Mouse (Mus musculus) heart, embryonic 11.5 days (tissue): ENCODE measurements around the gene Arih2. TPM values are rescaled to one million over a fixed set of nuclear protein-coding genes. Genes with fewer than 3 reads are reported as not detected.
A peak's percentile ranks its signal among the peaks of the same experiment; 100 is the strongest.
"Not testable (repeated sequence)": the region's sequence is repeated elsewhere in the genome, so short reads cannot be mapped to it uniquely, and the experiment has no call there.

Source experiments
- ATAC-seq: fragments of 200-750 bp; cut with Nextera tagmentation; replicated peaks from 2 replicates; pipeline ENCODE4 v1.8.0; 2017; ENCODE audit warnings: moderate library complexity; ENCODE audit not compliant: insufficient number of reproducible peaks, low FRiP score, low TSS enrichment
- H3K27ac ChIP-seq: fragments of 300-500 bp; sonication (generic); 2 replicates; pipeline ENCODE4 v1.5.1; 2014; ENCODE audit warnings: mild to moderate bottlenecking, low read depth, low read length
- H3K27me3 ChIP-seq: fragments of 300-500 bp; sonication (generic); 2 replicates; pipeline ENCODE4 v1.6.1; 2014; ENCODE audit warnings: mild to moderate bottlenecking, low read length, mixed read lengths; ENCODE audit not compliant: control insufficient read depth, insufficient read depth
- H3K36me3 ChIP-seq: fragments of 300-500 bp; sonication (generic); 2 replicates; pipeline ENCODE4 v1.6.1; 2014; ENCODE audit warnings: mild to moderate bottlenecking, low read length, moderate library complexity, mixed read lengths; ENCODE audit not compliant: control insufficient read depth, insufficient read depth
- H3K4me1 ChIP-seq: fragments of 300-500 bp; sonication (generic); 2 replicates; pipeline ENCODE4 v1.6.1; 2014; ENCODE audit warnings: low read length; ENCODE audit not compliant: control insufficient read depth, insufficient read depth
- H3K4me2 ChIP-seq: fragments of 300-500 bp; sonication (generic); 2 replicates; pipeline ENCODE4 v1.6.1; 2014; ENCODE audit warnings: mild to moderate bottlenecking, moderate library complexity
- H3K4me3 ChIP-seq: fragments of 300-500 bp; sonication (generic); 2 replicates; pipeline ENCODE4 v1.5.1; 2014; ENCODE audit warnings: low read depth, low read length
- H3K9ac ChIP-seq: fragments of 300-500 bp; sonication (generic); 2 replicates; pipeline ENCODE4 v1.6.1; 2014; ENCODE audit warnings: mild to moderate bottlenecking, low read depth, low read length, moderate library complexity
- H3K9me3 ChIP-seq: fragments of 300-500 bp; sonication (generic); replicated peaks from 2 replicates; pipeline ENCODE4 v1.6.1; 2016; ENCODE audit warnings: low read length; ENCODE audit not compliant: control insufficient read depth
- WGBS: fragments of 180-500 bp; shearing (Covaris S2); extraction: QIAGEN DNeasy Blood & Tissue Kit; methylation state at CpG from one replicate; pipeline ENCODE4 v1.1.7; 2014; ENCODE audit not compliant: insufficient replicate concordance; 5-methylcytosine and 5-hydroxymethylcytosine counted together
- polyA plus RNA-seq: library from polyadenylated mRNA; unstranded; fragments of >200 nt; fragmentation: Nextera tagmentation; extraction: Ambion mirVana; gene quantifications from 2 replicates; pipeline ENCODE4 v1.2.1, GENCODE M21; 2014

The Arih2 gene
- polyA plus RNA-seq, 1 experiment from 2014 or later, result 37.6 TPM

DNA sequence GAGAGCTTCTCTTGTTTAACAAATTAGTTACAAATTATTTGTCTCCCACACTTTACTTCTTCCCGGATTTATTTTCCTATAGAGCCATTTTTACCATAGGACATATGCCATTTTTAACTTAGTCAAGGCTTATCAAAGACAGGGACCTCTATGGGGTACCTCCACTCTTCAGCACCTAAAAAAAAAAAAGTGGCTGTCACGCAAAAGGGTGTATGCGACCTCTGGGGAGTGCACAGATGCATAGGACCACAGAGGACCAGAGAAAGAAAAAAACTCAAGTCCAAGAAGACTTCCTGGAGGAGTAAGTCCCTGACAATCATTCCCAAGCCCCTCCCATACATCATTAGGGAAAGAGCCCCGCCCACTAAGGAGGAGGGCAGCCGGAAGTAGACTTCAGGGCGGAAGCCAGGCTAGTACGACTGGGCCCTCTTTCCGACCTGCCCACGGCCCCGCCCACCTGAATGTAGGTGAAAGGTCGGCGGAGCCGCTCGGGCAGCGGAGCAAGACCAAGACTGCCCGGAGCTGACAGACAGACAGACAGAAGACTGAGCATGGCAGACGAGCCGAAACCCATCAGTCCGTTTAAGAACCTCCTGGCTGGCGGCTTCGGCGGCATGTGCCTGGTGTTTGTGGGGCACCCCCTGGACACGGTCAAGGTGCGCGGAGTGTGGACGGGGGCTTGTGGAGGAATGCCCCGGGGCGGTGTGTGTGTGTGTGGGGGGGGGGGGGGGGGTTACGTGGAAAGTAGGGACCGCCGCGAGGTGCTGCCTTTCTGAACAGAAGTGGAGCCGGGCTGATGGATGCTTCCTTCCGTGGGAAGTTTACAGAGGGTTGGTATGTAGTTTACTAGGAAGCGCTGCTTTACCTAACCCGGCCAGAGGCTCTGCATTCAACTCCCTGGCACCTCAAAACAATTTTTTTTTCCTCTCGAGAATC, 12.8 kb upstream of the Arih2 start, which contains the start of gene Slc25a20:
Slc25a20 (plus strand) TSS at position 412 of the 936 bp plus-strand sequence.
- WGBS, result 2% methylated on average over 37 of the region's 37 CpGs
- H3K9me3 ChIP-seq, result no peaks in the 10 kb centered on the region
- H3K27me3 ChIP-seq, result no peaks in the 10 kb centered on the region
- peaks cover 6% of the 10 kb centered on the region; the same call in 1 of the 2 replicates for H3K4me1 ChIP-seq
- peak; percentile 96 for ATAC-seq
- H3K9ac ChIP-seq, result peak within 1 kb of the TSS; percentile 76
- H3K27ac ChIP-seq, result 0 out of 2 replicates have a peak within 1 kb of the TSS, but pooled peaks have one; percentile 16
- H3K4me3 ChIP-seq, result peak within 1 kb of the TSS; percentile 72
- H3K4me2 ChIP-seq, result peak within 1 kb of the TSS; percentile 56
- H3K36me3 ChIP-seq, result no peaks in the 10 kb centered on the region

DNA sequence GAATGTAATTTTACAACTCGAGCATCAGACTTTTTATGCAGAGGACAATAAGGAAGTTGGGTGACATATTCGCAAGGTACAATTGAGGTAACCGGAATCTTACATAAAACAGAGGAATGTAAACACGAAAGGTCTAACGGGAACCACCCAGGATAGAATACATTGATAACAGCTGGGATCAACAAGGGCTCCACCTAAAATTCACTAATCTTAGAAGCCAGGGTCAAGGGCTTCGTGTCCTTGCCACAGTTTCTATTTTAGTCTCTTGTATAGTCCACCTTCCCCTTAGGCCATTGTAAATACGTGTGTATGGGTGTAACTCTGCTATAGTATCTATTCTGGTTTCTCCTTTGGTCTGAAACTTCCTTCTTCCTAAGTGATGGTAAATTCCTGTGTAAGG, 6.7 kb upstream of the Arih2 start:
- not testable (repeated sequence) for ATAC-seq, H3K36me3 ChIP-seq, H3K27ac ChIP-seq, H3K9me3 ChIP-seq, H3K4me1 ChIP-seq, H3K27me3 ChIP-seq, H3K4me3 ChIP-seq, H3K9ac ChIP-seq, H3K4me2 ChIP-seq
- 68% methylated on average over 7 of the region's 7 CpGs for WGBS

- ATAC-seq, result no peak
These were observed 5.6 kb upstream of the Arih2 start for GRCm38 (mm10) chr9:108654566-108655464.

DNA sequence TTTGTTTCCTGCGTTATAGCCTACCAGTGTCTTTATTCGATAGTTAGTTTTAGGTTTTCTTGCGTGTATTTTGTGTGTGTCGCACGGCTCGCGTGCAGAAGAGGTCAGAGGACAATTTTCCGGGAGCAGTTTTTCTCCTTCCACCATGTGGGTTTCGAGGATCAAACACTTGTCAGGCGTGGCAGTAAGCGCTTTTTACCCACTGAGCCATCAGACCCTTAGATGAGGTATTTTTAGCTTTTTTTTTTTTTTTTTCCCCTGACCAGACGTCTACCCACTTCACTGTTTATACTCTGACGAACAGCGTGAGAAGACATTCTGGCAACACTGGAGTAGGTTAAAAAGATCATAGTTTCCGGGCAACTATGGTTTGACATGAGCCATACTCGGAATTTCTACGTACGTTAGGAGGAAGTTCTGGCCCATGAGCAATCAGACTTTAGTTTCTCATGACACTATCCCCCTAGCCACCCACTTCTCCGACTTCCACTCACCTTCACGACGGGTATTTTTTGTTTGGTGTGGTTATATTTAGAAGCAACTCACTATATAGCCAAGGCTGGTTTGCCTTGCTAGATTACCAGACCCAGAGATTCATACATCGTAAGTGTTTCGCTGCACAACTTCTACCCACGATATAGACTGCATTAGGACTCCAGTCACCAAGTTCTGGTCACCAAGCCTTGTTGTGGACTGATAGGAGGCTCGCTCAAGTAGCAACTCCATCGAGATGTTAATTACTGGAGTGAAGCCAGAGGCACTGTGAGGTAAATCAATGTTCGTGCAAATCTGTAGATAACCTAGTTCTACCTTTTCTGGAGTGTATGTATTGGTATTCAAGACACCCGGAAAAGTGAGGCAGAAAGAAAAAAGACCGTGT, 615 bp upstream of the Arih2 start:
- Histone ChIP-seq H3K36me3 (no peaks in the 10 kb centered on the region; the same call in 1 of the 2 replicates), H3K4me1 (peaks cover 5% of the 10 kb centered on the region), H3K27ac (peak overlapping the region; percentile 88), H3K9me3 (no peaks in the 10 kb centered on the region), H3K4me3 (peak overlapping the region; percentile 77), H3K27me3 (no peaks in the 10 kb centered on the region), H3K4me2 (peak overlapping the region; percentile 85), H3K9ac (peak overlapping the region; percentile 83)
- no peak for ATAC-seq
- WGBS, result 21% methylated on average over 29 of the region's 29 CpGs

More at GRCm38 (mm10) chr9:108654566-108655464, 5.6 kb upstream of the Arih2 start:
- H3K4me1 ChIP-seq, result peaks cover 3% of the 10 kb centered on the region; the same call in 1 of the 2 replicates
- H3K4me2 ChIP-seq, result no peak overlapping the region
- H3K9ac ChIP-seq, result no peak overlapping the region
- no peaks in the 10 kb centered on the region for H3K36me3 ChIP-seq
- 78% methylated on average over 10 of the region's 10 CpGs for WGBS
- H3K4me3 ChIP-seq, result no peak overlapping the region
- no peaks in the 10 kb centered on the region for H3K27me3 ChIP-seq
- no peaks in the 10 kb centered on the region for H3K9me3 ChIP-seq
- H3K27ac ChIP-seq, result no peak overlapping the region

GRCm38 (mm10) chr9:108648166-108648565, 1.0 kb downstream of the Arih2 start:
- peak overlapping the region; percentile 85 for H3K4me2 ChIP-seq
- H3K9me3 ChIP-seq, result no peaks in the 10 kb centered on the region
- peak overlapping the region; percentile 88 for H3K27ac ChIP-seq
- WGBS, result 43% methylated on average over 10 of the region's 10 CpGs
- peaks cover 5% of the 10 kb centered on the region for H3K4me1 ChIP-seq
- no peaks in the 10 kb centered on the region for H3K27me3 ChIP-seq
- H3K36me3 ChIP-seq, result no peaks in the 10 kb centered on the region; the same call in 1 of the 2 replicates
- peak overlapping the region; percentile 77 for H3K4me3 ChIP-seq
- ATAC-seq, result no peak
- H3K9ac ChIP-seq, result peak overlapping the region; percentile 83

- H3K9me3 ChIP-seq, result no peaks in the 10 kb centered on the region
- no peaks in the 10 kb centered on the region for H3K27me3 ChIP-seq
- no peak for ATAC-seq
- H3K4me2 ChIP-seq, result no peak overlapping the region
- WGBS, result 89% methylated on average over 2 of the region's 2 CpGs
- no peaks in the 10 kb centered on the region for H3K36me3 ChIP-seq
- no peak overlapping the region for H3K4me3 ChIP-seq
- no peak overlapping the region for H3K9ac ChIP-seq
- H3K27ac ChIP-seq, result no peak overlapping the region
- H3K4me1 ChIP-seq, result no peaks in the 10 kb centered on the region
These were observed 9.4 kb downstream of the Arih2 start for GRCm38 (mm10) chr9:108639825-108640224.

GRCm38 (mm10) chr9:108635415-108635814, 13.8 kb downstream of the Arih2 start:
- no peak overlapping the region for H3K4me2 ChIP-seq
- no peak overlapping the region for H3K27ac ChIP-seq
- 62% methylated on average over 2 of the region's 2 CpGs for WGBS

More at GRCm38 (mm10) chr9:108635415-108635814, 13.8 kb downstream of the Arih2 start:
- ATAC-seq, result no peak
- no peaks in the 10 kb centered on the region for H3K27me3 ChIP-seq
- 0 out of 2 replicates have a peak, but pooled peaks cover 2% of the 10 kb centered on the region for H3K36me3 ChIP-seq
- no peak overlapping the region for H3K4me3 ChIP-seq
- no peaks in the 10 kb centered on the region for H3K9me3 ChIP-seq
- H3K9ac ChIP-seq, result no peak overlapping the region
- peaks cover 3% of the 10 kb centered on the region; the same call in 1 of the 2 replicates for H3K4me1 ChIP-seq
